Mouse (Mus musculus): Measurements from ENCODE around the gene Hprt.
A peak's percentile ranks its signal among the peaks of the same experiment; 100 is the strongest.

Hprt gene

DNA sequence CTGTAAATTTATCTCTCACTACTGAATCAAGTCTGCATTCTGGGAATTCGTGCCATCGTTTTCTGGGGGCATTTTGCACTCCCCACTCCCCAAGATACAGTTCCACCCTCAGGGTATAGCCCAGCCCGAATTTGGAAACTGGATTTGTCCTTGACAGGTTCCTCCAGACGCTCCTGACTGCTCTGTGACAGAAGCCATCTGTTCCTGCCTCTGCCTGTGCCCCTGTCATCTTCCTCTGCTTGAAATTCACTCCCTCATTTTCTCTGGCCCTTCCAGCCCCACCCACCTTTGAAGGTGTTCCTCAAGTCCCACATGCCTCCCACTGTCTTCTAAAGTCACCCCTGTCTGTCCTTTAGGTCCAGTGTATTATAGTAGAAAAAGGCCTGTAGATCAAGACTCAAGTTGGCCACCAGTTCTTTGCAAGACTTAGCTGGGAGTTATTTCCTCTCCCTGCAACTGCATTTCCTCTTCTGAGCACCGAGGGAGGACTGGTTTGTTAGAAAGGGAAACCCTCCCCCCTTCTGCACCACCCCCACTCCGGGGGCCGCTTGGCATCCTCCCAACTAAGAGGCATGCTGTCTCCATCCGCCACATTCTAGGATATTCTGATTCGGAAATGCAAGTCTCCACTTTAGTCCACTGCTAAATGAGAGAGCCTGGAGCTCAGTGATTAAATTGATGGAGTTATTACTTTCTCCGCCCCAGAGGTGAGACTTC is 57.4 kb downstream of the Hprt start:
- DNase-seq, result no peak

- no peak for DNase-seq
Observed at GRCm38 (mm10) chrX:53046033-53046432, 58.1 kb downstream of the Hprt start.

- DNase-seq, result no peak
Observed at GRCm38 (mm10) chrX:53046911-53047310, 59.0 kb downstream of the Hprt start.

DNA sequence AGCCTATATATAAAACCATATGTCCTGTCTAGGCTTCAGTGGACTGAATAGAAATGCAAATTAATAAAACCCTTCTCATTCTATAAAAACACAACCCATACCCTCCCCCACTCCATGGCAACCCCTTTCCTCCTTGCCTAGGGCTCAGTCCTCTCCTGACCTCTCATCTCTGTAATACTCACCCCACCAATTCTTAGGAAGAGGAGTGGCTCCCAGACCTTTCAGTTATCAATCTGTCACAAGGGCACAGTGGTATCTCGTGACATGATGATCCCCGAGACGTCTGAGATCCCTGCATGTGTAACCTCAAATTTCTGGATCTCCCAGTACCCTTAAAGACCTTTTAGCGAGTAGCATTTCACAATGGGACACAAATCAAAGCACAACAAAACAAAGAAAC is 61.3 kb downstream of the Hprt start:
- DNase-seq, result no peak

GRCm38 (mm10) chrX:53050353-53050752 is 62.4 kb downstream of the Hprt start:
- no peak for DNase-seq

DNA sequence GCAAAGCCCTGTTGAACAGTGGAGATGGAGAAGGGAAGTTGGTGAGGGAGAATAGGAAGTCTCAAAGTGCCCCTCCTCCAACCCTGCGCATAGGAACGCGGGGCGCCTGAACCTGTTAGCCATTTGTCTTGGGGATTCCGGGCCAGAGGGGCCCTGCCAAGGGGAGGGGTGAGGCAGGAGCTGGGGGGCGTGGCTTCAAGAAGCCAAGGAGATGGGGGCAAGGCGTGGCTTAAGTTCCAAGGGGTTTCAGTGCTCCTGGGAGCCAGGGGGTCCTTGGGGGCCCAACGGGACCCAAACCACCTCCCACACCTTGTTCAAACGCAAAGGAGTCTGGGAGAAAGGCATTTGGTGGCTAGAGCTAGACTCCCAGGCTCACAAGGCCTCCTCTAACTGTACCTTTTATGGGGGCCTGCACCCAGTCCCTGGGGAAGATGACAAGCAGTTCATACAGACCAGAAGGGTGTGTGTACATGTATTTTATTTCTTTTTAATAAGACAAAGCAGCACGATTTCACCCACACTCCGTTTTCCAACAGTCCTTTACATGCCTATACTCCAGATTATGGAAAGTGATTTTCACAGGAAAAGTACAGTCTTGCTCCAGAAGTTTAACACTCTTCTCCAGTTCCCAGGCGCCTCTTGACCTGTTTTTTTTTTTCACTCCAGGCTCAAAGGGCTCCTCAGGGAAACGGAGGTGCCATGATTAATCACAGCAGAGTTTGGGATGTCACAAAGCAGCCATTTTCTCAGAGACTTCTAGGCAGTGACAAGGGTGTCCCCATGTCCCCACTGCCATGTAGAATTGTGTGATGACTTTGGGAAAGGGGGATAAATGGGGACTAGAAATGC is 64.9 kb downstream of the Hprt start:
- no peak for DNase-seq

DNA sequence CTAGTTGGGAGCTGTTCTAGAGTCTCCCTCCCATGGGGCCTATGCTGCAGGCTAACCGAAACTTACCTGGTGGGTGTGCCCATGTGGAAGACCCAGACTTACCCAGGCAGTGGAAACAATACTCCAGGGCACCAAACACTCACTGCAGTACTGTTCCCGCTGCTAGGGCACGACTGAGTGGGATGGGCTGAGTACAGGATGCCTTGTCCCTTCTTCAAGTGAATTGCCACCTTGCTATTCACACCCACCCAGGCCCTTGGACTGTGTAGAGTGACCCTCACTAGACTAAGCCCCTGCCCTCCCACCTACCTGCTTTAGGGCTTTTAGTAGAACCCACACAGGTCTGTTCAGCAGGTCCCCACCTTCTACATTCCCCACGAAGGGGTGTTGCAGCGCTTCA is 65.9 kb downstream of the Hprt start:
- no peak for DNase-seq

GRCm38 (mm10) chrX:53055771-53056170 is 67.8 kb downstream of the Hprt start:
- DNase-seq, result peak in 1 of 2 experiments; percentile 7

DNA sequence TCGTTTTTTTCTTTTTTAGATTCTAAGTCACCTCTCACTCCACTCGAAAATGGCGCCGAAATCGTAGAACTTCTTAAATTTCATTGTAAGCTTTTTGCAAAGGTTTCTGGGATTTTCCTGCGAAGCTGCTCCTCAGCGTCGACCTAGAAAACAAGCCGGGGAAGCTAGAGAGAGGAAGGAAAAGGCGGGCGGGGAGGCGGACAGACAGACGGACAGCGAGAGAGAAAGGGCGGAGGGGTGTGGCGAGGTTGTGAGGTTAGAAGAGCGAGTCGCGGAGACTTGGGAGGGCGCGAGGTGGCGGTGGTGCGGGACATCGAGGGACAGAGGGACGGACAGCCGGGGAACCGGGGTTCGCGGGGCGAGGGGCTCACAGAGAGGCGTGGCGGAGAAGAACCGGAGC is 68.7 kb downstream of the Hprt start:
- peak in 1 of 2 experiments; percentile 5 for DNase-seq

DNA sequence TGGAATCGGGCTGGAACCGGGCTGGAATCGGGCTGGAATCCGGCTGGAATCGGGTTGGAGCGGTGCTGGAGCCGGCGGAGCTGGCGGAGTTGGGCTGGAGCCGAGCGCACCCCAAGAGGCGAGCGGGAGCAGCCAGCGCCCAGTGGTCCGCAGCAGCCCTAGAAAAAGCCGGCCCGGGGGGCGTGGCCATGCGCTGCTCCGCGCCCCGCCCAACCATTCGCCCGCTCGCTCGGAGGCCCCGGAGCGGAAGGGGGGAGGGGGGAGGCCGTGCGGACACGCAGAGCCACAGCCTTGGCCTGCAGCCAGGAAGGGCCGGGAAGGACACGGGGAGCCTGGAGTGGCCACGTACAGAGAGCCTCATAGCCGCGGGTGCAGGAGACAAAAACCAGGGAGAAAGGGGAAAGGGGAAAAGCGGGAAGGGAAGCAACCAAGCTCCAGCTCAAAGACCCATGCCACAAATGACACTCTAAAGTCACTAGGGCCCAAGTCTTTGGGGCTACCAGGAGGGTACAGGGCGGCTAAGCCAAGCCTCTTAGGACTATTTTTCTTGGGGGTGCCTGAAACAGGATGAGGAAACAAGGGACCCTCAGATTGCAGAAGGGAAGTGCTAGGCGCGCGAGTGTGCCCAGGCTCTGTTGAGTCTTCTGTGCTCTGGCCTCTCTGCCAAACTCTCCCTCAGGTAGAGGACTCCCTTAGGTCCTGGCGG is 69.3 kb downstream of the Hprt start:
- peak; percentile 30 to 45 for DNase-seq

DNA sequence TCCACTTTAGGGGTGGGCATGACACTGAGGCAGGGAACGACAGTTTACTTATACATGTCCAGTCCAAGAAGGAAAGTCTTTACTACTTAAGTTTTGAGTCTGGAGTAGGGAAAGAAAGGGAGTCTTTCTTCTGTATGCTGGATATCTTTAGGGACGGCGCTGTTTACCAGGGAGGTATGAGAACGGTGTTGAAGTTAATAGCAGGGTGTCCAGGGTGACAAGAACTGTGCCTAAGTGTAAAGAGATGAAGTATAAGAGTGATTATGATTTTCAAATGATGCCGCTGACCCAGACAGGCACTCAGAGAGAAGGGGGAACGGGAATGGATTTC is 69.8 kb downstream of the Hprt start:
- DNase-seq, result no peak

- DNase-seq, result peak in 1 of 2 experiments; percentile 5
Observed at GRCm38 (mm10) chrX:53058459-53059280, 70.7 kb downstream of the Hprt start.

DNA sequence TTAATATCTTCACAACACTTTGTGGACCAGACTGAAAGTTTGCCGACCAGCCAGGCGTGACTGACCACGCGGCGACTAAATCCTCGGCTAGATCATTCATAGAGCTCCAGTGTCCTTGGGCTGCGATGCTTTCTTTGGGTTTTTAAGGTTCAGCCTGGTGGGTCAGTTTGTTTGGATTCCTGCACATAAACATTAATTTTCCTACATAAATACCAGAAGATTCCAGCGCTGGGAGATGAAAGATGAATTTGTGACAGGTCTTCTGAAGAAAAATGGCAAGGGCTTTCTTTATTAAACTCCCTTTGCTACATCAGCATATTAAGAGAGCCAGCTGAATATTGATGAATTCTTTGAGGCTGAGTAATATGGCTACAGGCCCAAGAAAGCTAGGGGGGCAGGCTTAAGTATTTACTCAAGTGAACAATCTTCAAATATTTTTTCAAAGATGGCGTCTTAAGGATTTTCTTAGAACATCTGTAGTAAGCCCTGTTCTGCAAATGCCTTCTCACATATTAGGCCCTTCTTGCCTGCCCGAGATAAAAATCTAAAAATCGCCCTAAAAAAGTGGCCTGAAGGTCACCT is 71.6 kb downstream of the Hprt start:
- DNase-seq, result no peak

DNA sequence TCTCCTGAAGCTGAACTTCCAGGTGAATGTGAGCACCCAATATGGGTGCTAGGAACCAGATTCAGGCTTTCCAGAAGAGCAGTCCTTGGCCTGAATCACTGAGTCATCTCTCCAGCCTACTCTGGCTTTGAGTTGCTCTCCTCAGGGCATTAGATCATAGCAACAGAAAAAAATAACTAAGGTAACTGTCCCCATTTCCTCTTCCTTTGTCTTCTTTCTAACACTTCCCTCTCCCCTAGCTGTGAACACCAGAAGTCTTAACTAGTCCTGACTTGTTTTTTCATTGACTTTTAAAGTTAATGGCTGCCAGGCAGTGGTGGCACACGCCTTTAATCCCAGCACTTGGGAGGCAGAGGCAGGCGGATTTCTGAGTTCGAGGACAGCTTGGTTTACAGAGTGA is 76.5 kb downstream of the Hprt start:
- DNase-seq, result no peak
